Mouse (Mus musculus) spleen, adult 2 months (tissue): ENCODE measurements around the gene Dedd2. TPM values are rescaled to one million over a fixed set of nuclear protein-coding genes. Genes with fewer than 3 reads are reported as not detected.

ENCODE experiments used
- DNase-seq, 2 experiments: peaks; one replicate each; pipeline versions ENCODE4 v3.0.0 to v3.0.0-alpha.2; 2012 to 2021; ENCODE audit warnings: low spot score in 2 of 2, low read depth in 1 of 2
- H3K27ac ChIP-seq: fragments of 200-500 bp; 2 replicates; pipeline ENCODE4 v1.5.1; 2012; ENCODE audit warnings: low read length, inconsistent platforms; ENCODE audit not compliant: insufficient read depth
- H3K27me3 ChIP-seq: fragments of 200-500 bp; 2 replicates; pipeline ENCODE4 v1.6.1; 2012; ENCODE audit warnings: mild to moderate bottlenecking, moderate library complexity, low read length, inconsistent platforms; ENCODE audit not compliant: control insufficient read depth, insufficient read depth
- H3K36me3 ChIP-seq: fragments of 200-500 bp; 2 replicates; pipeline ENCODE4 v1.6.1; 2012; ENCODE audit warnings: mild to moderate bottlenecking, low read length, inconsistent platforms; ENCODE audit not compliant: control insufficient read depth, insufficient read depth
- H3K4me1 ChIP-seq: fragments of 200-500 bp; 2 replicates; pipeline ENCODE4 v1.6.1; 2011; ENCODE audit warnings: inconsistent platforms; ENCODE audit not compliant: control insufficient read depth, insufficient read depth, insufficient read length
- H3K4me3 ChIP-seq: fragments of 200-500 bp; 2 replicates; pipeline ENCODE4 v1.5.1; 2011; ENCODE audit warnings: mild to moderate bottlenecking, inconsistent platforms; ENCODE audit not compliant: insufficient read depth, insufficient read length; ENCODE audit errors: extremely low read depth
- CTCF ChIP-seq: fragments of 200-500 bp; IDR thresholded peaks from 2 replicates; pipeline ENCODE4 v1.5.1; 2011; ENCODE audit warnings: mild to moderate bottlenecking, inconsistent platforms; ENCODE audit not compliant: insufficient read depth, insufficient read length, insufficient replicate concordance; ENCODE audit errors: extremely low read depth
- POLR2A ChIP-seq: fragments of 200-500 bp; IDR thresholded peaks from 2 replicates; pipeline ENCODE4 v1.6.1; 2011; ENCODE audit warnings: low read depth, low read length, inconsistent platforms
- WGBS: fragments of 180-500 bp; shearing (Covaris S2); methylation state at CpG from one replicate; pipeline ENCODE4 v1.1.7; 2018; 5-methylcytosine and 5-hydroxymethylcytosine counted together
- polyA plus RNA-seq: library from polyadenylated mRNA; depleted of rRNA; stranded (reverse); fragments of >200 nt; gene quantifications from 2 replicates; pipeline ENCODE4 v1.2.3, GENCODE M21; 2012

Dedd2 gene
- polyA plus RNA-seq, 1 experiment = 77.0 TPM

DNA sequence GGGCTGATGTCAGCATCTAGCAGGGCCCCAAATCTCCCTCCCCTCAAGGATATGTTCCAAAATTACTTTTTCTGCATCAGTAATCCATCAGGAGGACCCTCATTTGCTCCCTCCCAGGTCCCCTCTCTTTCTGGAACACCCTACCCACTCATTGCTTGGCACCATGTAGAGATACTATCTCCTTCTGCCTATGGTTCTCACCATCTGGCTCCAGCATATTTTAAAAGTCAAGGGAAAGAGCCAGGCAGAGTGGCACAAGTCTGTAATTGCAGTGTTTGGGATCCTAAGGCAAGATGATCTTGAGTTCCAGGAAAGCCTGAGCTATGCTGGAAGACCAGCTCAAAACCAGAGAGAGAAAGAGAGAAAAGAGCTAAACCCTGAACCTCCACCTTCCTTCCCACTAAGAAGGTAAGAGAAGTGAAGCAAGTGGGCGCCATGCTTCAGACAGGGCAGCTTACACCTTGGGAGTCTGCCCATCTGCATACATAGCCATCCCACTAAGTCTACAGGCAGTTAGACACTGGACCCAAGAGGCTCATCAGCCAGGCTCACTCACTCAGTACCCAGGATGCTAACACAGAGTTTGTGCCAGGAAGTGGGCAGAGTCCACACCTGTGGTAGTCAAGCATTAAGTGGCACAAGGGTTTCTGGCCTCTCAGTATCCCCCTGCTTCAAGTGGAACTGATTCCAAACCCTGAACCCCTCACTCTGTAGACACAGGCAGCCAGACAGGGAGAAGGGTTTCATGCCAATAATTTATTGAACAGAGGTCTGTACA lies 7.3 kb upstream of the Dedd2 start:
- WGBS = 96% methylated on average over 1 of the region's 1 CpGs
- Histone ChIP-seq H3K27me3 (no peaks in the 10 kb centered on the region), H3K4me1 (no peaks in the 10 kb centered on the region), H3K4me3 (no peak overlapping the region), H3K27ac (no peak overlapping the region), H3K36me3 (peaks cover 63% of the 10 kb centered on the region)
- TF ChIP-seq CTCF (no peak), POLR2A (no peak)
- DNase-seq = no peak

DNA sequence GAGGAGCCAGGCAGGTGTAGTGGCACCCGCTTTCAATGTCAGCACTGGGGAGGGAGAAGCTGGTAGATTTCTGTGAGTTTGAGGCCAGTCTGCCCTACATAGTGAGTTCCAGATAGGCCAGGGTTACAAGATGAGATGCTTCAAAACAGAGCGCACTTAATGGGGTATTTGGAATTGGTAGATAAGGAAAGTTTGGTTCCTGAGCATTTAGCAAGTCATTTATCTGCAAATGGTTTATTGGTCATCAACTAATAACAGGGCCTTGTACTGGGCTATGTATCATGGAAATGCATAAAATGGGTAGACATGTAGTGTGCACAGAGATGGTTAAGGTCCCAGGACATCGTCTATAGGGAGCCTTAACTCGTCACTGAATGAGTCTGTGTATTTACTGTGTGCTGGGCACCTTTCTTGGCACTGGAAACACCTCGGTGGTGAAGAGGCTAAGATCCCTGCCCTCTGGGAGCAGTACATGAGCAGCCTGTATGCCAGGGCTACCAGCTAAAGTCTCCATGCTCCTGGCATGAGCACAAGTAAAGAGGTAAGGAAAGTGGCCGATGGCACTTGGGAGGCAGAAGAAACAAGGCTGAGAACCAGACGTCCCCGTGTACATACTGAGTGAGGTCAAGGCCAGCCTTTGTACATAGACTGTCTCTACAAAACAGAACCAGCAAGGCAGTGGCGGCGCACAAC lies 2.0 kb upstream of the Dedd2 start:
- Histone ChIP-seq H3K36me3 (peaks cover 30% of the 10 kb centered on the region), H3K27ac (peak overlapping the region; percentile 10; the same call in 1 of the 2 replicates), H3K4me3 (no peak overlapping the region), H3K27me3 (no peaks in the 10 kb centered on the region), H3K4me1 (peaks cover 19% of the 10 kb centered on the region; the same call in 1 of the 2 replicates)
- TF ChIP-seq CTCF (no peak), POLR2A (no peak)
- DNase-seq = no peak
- 82% methylated on average over 10 of the region's 10 CpGs for WGBS

DNA sequence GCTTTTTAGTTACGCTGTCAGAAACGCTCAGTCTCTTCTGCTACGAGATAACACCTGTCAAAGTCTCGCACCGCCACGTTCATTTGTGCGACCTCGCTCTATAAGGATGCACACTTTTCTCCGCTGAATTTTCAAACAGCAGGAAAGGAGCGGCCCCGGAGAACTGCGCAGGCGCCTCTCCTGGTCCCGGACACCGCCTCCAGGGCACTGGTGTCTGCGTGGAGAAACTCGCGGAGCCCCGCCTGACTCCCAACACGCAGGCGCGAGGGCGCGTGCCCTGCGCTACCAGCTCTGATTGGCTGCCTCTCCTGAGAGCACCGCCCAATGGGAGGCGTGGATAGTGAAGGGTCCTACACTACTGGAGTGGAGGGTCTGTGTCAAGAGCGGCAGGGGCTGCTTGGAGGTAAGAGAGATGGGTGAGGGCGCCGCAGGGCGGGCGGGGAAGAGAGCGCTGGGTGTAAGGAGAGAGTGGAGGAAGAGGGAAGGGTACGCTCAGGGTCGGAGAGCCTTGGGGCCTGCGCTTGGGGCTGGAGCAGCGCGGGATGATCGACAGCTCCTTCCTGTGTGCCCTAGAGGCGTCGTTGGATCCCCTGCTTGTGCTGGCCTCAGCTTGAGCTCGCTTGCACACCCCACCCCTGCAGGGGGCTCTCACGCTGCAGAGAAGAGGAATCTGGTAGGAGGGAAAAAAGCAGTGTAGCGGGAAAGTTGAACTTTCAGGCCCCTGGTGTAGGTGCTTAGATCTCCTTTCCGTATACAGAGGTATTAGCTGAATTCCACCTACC lies 878 bp upstream of the Dedd2 start, which contains the start of gene Zfp526:
Zfp526 (plus strand) TSS at position 324 of the 782 bp plus-strand sequence.
- H3K36me3 ChIP-seq = peaks cover 22% of the 10 kb centered on the region
- TF ChIP-seq CTCF (no peak), POLR2A (no peak; the same call in 1 of the 2 replicates)
- H3K27me3 ChIP-seq = no peaks in the 10 kb centered on the region
- WGBS = under 1% methylated on average over 44 of the region's 45 CpGs
- peak within 1 kb of the TSS; percentile 76 for H3K4me3 ChIP-seq
- peak within 1 kb of the TSS; percentile 61 for H3K27ac ChIP-seq
- H3K4me1 ChIP-seq = peaks cover 22% of the 10 kb centered on the region; the same call in 1 of the 2 replicates
- peak; percentile 87 to 97 for DNase-seq

DNA sequence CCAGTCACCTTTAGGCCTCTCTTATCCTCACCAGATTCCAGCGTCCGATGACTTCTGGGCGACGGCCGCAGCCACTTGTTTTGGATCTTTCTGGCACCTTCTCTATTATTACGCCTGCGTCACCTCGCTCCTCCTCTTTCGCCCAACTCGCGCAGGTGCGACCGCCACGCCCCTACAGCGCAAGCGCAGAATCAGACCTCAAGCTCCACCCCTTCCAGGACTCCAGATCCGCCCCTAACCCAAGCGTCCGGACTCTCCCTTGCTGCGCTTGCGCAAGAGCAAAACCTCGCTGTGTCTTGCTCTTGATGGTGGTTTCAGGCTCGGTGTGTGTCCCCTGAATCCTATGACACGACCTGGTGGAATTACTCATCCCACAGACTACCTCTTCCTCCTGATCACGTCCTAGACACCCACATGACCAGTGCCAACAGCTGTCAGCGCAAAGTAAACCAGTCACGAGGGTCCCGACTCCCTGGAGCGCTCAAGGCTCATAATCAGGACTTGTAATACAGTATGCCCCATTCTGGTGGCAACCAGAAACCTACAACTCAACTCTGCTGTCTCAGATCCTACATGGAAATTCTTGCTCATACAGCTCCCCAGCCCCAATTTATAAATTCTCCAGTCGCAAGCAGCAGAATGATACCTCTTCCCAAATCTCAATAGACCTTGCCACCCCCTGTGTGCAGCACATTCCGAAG lies 509 bp downstream of the Dedd2 start:
- Histone ChIP-seq H3K4me1 (peaks cover 22% of the 10 kb centered on the region; the same call in 1 of the 2 replicates), H3K36me3 (peaks cover 8% of the 10 kb centered on the region), H3K27me3 (no peaks in the 10 kb centered on the region), H3K27ac (peak overlapping the region; percentile 81), H3K4me3 (peak overlapping the region; percentile 73)
- peak; percentile 95 to 96 for DNase-seq
- TF ChIP-seq POLR2A (peak; percentile 82), CTCF (no peak)
- 3% methylated on average over 31 of the region's 31 CpGs for WGBS

- peak overlapping the region; percentile 81 for H3K27ac ChIP-seq
- no peaks in the 10 kb centered on the region for H3K27me3 ChIP-seq
- DNase-seq = peak in 1 of 2 experiments; percentile 18
- peaks cover 3% of the 10 kb centered on the region for H3K36me3 ChIP-seq
- H3K4me3 ChIP-seq = peak overlapping the region; percentile 73
- no peak for TF ChIP-seq CTCF
- TF ChIP-seq POLR2A = no peak
- H3K4me1 ChIP-seq = peaks cover 22% of the 10 kb centered on the region; the same call in 1 of the 2 replicates
- under 1% methylated on average over 16 of the region's 16 CpGs for WGBS
Measured at GRCm38 (mm10) chr7:25219416-25219750, 1.0 kb downstream of the Dedd2 start.

DNA sequence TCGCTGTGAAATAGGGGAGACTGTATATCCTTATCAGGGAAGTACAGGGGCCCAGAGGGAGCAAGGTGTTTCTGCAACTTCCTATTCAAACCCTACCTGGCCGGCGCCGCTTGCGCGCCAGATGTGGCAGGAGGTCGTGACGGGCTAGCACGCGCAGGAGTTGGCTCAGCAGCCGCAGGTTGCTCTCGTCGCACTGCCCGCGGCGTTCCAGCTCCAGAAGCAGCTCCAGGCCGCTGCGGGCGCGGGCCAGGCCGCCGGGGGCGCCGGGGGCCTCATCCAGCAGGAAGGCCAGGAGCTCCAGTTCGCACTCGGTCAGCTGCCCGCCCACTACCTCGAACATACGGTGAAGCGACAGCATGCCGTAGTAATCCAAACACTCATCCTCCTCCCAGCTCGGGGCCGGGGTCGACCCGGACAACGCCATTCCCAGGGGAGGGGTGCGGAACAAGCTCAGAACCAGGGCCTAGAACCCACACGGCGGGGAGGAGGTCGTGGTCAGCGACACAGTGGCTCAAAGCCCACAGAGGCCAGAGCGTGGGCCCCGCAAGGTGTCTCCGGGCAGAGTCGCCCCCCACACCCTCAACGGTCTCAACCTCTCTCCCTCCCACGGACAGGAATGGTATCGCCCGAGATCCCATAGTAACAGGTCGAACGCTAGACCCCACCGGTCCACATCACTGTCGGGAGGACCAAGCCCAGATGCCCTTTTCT lies 1.6 kb downstream of the Dedd2 start:
- no peak for TF ChIP-seq CTCF
- TF ChIP-seq POLR2A = no peak
- Histone ChIP-seq H3K27ac (peak overlapping the region; percentile 81), H3K4me3 (peak overlapping the region; percentile 73), H3K27me3 (no peaks in the 10 kb centered on the region), H3K4me1 (peaks cover 22% of the 10 kb centered on the region; the same call in 1 of the 2 replicates), H3K36me3 (0 out of 2 replicates have a peak, but pooled peaks cover 3% of the 10 kb centered on the region)
- peak in 1 of 2 experiments; percentile 32 for DNase-seq
- WGBS = 2% methylated on average over 53 of the region's 53 CpGs
